Mouse (Mus musculus): ENCODE measurements at regions not wholly inside any gene's neighbourhood (a gene's known extent, or its start where the extent isn't known, plus 50 kb on each side); places are given as distances from the start of the nearest gene placed in this dataset.
"Not testable (repeated sequence)": the region's sequence is repeated elsewhere in the genome, so short reads cannot be mapped to it uniquely, and the experiment has no call there.

DNA sequence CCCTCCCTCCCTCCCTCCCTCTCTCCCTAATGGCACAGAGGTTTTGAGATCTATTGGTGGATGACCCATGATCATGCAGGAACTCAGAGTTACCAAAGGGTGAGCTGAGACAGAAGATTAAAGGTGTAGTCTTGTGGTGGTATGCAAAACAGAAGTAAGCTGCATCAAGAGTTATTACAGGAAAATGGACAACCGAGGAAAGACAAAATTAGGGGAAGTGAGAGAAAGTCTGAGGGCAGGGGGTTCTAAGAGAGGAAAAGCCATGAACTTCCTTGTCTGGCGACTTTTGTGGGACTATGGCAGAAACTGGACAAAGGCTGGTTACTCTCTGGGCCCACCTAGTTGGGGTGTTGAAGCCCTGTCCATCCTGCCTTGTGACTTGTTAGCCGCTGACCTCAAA, 84.4 kb downstream of the Tcp10c start:
- not testable (repeated sequence) for TF ChIP-seq EP300, CTCF (IDR thresholded peaks at IDR 0.05; ENCODE audit: low read depth)

All from liver, embryonic 14.5 days (tissue).